Mouse (Mus musculus): ENCODE results near the gene Tmem143.

DNA sequence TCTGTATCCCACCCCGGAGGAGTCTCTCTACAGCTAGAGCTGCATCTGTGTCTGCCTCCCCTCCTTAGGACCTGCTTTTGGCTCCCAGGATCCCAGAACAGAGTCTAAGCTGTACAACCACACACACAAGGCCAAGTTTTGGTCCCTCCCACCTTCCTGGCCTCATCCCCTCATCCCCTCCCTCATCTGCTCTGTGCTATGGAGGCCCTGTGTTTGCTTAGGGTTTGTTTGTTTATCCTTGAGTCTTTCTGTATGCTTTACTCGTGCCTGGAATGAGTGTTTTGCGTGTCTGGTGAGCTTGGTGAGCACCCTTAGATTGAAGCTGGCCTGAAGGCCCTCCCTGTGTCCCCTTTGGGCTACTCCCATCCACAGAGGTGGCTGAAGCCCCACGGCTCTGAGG lies 37.7 kb upstream of the Tmem143 start:
- no peak for TF ChIP-seq CTCF (IDR thresholded peaks at IDR 0.05; ENCODE audit: insufficient read depth, low read length)
- no peak for TF ChIP-seq POLR2A (IDR thresholded peaks at IDR 0.05; ENCODE audit: borderline replicate concordance, extremely low read depth, low read depth, low read length)

Measured in lung, adult 2 months (tissue).